Mouse (Mus musculus) ES-CJ7 (cell line): ENCODE measurements around the gene Spata5.
A peak's percentile ranks its signal among the peaks of the same experiment; 100 is the strongest.
"Not testable (repeated sequence)": the region's sequence is repeated elsewhere in the genome, so short reads cannot be mapped to it uniquely, and the experiment has no call there.

Experiments used
- DNase-seq: peaks from one replicate; pipeline ENCODE4 v3.0.0; 2011; ENCODE audit warnings: low read depth, low spot score

Spata5 gene

GRCm38 (mm10) chr3:37569661-37570566 is 150.2 kb downstream of the Spata5 start:
- no peak for DNase-seq

GRCm38 (mm10) chr3:37571633-37572032 is 151.9 kb downstream of the Spata5 start:
- no peak for DNase-seq

GRCm38 (mm10) chr3:37572066-37572465 is 152.4 kb downstream of the Spata5 start:
- DNase-seq, result no peak

DNA sequence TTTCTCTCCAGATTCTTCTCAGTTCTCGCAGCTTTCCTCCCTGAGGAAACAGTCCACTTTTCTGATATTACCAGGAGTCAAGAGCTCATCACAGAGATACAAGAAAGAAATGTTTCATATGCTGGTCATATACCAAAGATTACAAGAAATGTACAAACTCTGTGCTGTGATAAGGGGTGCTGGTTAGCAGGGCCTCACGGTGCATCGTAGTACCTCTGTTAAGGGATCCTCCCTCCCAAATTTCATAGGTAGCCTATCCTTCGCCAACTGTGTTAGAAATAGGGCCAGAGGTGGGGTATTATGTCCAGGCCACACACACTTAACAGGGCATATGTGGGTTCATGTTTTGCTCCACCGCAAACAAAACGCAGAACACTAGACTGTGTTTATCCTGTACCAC is 157.1 kb downstream of the Spata5 start:
- DNase-seq, result no peak

GRCm38 (mm10) chr3:37577706-37578105 is 158.0 kb downstream of the Spata5 start:
- DNase-seq, result no peak

- no peak for DNase-seq
Measured at GRCm38 (mm10) chr3:37584576-37584975, 164.9 kb downstream of the Spata5 start.

DNA sequence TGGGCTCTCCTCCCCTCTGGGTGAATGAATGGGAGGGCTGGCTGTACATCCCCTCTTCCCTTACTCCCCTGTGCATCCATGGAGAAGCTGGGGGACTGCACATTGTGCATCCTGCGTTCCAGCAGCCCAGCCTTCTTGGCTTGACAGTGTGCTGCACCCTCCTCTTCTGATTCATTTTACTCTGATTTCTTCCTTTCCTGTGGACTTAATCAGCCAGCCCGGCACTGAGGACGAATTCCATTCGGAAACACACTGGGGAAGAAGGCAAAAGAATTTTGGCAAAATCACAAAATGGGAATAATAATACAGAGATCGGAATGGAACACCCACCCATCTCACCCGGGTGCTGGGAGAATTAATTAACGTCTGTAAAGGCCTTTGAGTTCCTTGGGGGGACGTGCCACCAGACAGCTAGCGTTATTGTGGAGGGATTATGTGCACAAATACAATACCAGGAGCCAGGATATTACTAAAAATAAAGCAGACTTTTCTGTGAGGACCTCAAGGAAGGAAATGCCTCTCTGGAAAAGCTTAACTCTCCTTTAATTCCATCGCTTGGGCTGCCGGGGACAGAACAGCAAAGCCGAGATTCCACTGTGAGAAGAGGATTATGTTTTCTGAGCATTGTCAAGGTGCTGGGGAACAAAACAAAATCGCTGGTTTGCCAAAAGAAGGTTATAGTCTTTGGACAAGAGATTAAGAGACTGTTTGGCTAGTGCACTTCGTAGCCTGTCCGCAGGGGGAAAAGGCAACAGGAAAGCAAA is 166.5 kb downstream of the Spata5 start:
- DNase-seq, result no peak

GRCm38 (mm10) chr3:37586731-37587578 is 167.3 kb downstream of the Spata5 start:
- no peak for DNase-seq

- no peak for DNase-seq
Measured at GRCm38 (mm10) chr3:37595721-37596120, 176.0 kb downstream of the Spata5 start.

DNA sequence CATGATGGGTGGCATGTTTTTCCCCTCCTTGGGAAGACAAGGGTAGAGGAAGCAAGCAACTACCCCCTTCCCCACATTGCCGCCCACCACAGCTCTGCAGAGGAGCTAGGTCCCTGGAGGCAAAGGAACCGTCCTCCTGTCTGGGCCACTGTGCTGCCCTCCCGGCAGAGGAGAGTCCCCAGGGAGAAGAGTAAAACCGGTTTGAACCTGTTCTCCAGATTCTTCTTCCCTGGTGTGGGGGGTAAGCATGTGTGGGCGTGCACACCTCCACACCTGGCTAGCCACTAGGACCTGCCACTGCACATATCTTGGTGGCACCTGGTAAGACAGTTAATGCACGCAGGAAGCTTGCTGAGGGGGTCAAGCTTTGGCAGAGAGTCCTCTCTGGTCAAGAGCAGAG is 176.8 kb downstream of the Spata5 start:
- DNase-seq, result no peak

DNA sequence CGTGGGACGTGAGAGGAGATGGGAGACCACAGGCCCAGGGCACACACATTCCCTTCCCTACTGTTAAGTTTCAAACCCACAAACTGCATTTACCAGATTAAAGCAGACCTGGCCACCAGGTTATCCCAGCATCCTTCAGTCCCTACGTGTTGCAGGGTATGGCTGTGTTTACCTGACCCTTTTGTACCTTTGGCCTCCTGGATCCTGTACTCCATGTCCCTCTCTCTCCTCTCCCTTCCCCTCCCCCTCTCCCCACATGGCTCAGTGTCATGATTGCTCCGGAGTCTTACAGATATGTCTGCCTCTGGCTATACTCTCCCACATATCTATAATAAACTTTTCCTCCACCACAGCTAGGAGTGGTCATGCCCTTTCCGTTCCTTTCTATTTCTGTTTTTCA is 177.5 kb downstream of the Spata5 start:
- no peak for DNase-seq

- not testable (repeated sequence) for DNase-seq
Measured at GRCm38 (mm10) chr3:37599641-37600040, 179.9 kb downstream of the Spata5 start.

DNA sequence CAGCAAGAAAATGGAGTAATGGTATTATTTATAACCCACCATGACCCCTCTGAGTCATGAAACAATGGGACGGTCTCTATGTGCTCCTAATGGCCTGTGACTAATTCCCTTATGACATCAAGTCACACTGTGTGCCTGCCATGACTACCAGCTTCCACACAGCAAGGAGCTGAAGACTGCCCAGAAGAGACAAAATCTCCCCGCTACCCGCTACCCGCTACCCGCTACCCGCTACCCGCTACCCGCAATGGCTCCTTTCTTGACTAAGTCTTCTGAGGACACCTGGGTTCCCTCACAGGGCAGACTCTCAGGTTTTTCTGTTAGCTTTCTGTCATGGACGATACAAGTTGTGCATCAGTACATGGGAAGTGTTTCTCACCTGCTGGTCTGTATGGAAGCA is 182.7 kb downstream of the Spata5 start:
- DNase-seq, result no peak

DNA sequence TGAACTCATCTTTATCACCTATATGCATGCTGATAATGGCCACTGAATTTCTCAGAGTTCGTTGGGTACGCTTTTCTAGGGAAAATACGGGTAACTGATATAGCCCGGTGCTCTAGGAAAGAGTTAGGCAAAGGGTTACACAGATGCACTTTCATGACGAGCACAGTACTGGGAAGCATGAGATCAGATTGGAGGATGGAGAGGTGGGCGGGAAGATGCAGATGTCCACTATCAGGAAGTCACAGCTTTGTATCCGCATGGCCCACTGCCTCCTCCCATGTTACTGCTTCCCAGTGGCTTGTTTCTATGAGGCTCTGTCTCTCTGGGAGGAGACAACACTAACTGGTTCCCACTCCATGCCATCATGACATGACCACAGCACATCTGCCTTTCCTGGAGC is 183.2 kb downstream of the Spata5 start:
- no peak for DNase-seq

DNA sequence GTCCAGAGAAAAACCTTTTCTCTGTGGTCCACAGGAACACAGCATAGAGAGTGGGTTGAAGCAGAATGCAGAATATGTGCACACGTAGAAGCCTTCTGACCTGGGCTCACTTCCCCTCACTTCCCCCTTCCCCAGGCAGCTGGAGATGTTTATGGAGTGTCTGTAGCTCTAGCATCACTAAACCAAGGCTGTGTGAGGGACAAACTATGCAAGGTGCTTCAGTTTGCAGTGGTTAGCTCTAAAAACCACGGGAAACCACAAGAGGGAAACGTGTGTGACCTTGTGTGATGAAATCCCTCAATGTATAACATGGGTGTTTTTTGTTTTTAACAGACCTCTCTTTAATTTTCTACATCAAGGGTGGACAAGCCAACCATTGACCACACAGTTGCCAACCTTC is 183.8 kb downstream of the Spata5 start:
- DNase-seq, result no peak

DNA sequence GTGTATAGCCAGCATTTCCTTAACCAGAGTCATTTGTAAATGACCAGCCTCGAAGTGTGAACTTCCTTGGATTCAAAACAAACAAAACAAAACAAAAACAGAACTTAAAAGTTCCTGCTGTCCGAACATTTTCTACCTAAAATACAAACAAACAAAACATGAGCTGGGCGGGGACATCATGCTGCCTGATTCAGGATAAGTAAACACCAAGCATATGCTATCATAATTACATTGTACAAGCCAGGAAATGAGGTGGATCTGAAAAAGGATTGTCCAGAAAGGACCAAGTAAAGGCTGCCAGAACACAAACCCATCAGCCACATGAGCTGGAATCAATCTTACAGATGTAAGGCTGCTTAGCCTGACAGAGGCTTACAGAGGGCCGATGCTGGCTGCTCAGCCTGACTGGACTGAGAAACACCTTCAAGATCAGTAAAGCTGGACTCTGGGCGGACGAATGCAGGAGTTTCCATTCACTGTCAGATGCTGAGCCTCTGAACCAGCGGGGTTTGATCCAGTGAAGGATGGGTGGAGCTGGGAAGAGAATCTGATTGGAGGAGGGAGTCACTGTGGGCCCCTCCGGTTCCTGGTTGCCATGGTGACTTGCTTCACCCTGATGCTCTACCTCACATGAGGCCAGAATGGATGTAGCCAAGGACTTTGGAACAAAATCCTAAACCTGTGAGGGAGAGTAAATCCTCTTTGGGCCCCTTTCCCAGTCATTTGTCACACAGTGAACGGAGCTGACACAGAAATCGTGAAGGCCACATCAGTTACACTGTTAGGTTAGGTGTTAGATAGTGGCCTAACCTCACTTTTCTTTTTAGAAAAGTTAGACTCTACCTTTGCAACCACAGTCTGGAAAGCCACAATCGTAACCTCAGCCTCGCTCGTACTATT is 185.5 kb downstream of the Spata5 start:
- no peak for DNase-seq

GRCm38 (mm10) chr3:37605876-37606238 is 186.2 kb downstream of the Spata5 start:
- no peak for DNase-seq

GRCm38 (mm10) chr3:37608926-37609325 is 189.2 kb downstream of the Spata5 start:
- peak; percentile 51 for DNase-seq

DNA sequence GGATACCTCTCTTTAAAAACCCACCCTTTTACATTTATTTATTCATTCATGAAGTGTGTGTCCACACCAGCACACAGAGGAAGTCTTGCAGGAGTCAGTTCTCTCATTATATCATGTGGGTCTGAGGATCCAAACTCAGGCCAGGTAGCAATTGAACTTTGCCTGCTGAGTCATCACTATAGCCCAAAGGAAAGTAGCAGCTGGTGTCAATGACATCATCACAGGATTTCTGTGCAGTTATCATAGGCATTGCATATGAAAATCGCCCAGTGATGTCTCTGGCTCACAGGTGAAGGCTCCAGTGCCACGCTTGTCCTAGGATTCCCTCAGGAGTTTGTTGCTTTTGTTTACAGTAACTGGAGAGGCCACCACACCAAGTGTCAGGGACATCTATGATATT is 191.0 kb downstream of the Spata5 start:
- DNase-seq, result no peak

- no peak for DNase-seq
Measured at GRCm38 (mm10) chr3:37613722-37614121, 194.0 kb downstream of the Spata5 start.
